Mouse (Mus musculus) embryonic facial prominence, embryonic 11.5 days (tissue): ENCODE measurements at regions not wholly inside any gene's neighbourhood (a gene's known extent, or its start where the extent isn't known, plus 50 kb on each side); places are given as distances from the start of the nearest gene placed in this dataset.
A peak's percentile ranks its signal among the peaks of the same experiment; 100 is the strongest.

ENCODE experiments used
- ATAC-seq: fragments of 200-750 bp; cut with Nextera tagmentation; replicated peaks from 2 replicates; pipeline ENCODE4 v1.8.0; 2017; ENCODE audit warnings: low read depth; ENCODE audit not compliant: insufficient number of reproducible peaks, low FRiP score, low TSS enrichment
- DNase-seq: peaks from one replicate; pipeline ENCODE4 v3.0.0-alpha.2; 2015; ENCODE audit warnings: low spot score
- H3K27ac ChIP-seq: fragments of 300-500 bp; sonication (generic); replicated peaks from 2 replicates; pipeline ENCODE4 v1.5.1; 2014; ENCODE audit warnings: mild to moderate bottlenecking, low read depth, low read length, control low read depth
- H3K27me3 ChIP-seq: fragments of 300-500 bp; sonication (generic); 2 replicates; pipeline ENCODE4 v1.6.1; 2014; ENCODE audit warnings: mild to moderate bottlenecking, low read length, moderate library complexity, mixed read lengths; ENCODE audit not compliant: control insufficient read depth, insufficient read depth
- H3K36me3 ChIP-seq: fragments of 300-500 bp; sonication (generic); replicated peaks from 2 replicates; pipeline ENCODE4 v1.6.1; 2014; ENCODE audit warnings: low read depth, mild to moderate bottlenecking, low read length, moderate library complexity, mixed read lengths; ENCODE audit not compliant: control insufficient read depth, insufficient read depth
- H3K4me1 ChIP-seq: fragments of 300-500 bp; sonication (generic); 2 replicates; pipeline ENCODE4 v1.6.1; 2014; ENCODE audit warnings: low read length, mixed read lengths; ENCODE audit not compliant: control insufficient read depth, insufficient read depth
- H3K4me2 ChIP-seq: fragments of 300-500 bp; sonication (generic); 2 replicates; pipeline ENCODE4 v1.6.1; 2014; ENCODE audit warnings: low read depth, mild to moderate bottlenecking, control low read depth, low read length, moderate library complexity
- H3K4me3 ChIP-seq: fragments of 300-500 bp; sonication (generic); 2 replicates; pipeline ENCODE4 v1.5.1; 2014; ENCODE audit warnings: low read depth, low read length, control low read depth
- H3K9ac ChIP-seq: fragments of 300-500 bp; sonication (generic); replicated peaks from 2 replicates; pipeline ENCODE4 v1.6.1; 2014; ENCODE audit warnings: mild to moderate bottlenecking, control low read depth, low read length
- H3K9me3 ChIP-seq: fragments of 300-500 bp; sonication (generic); replicated peaks from 2 replicates; pipeline ENCODE4 v1.6.1; 2016; ENCODE audit warnings: mild to moderate bottlenecking, low read length, inconsistent platforms, mixed read lengths; ENCODE audit not compliant: control insufficient read depth
- WGBS: fragments of 180-500 bp; shearing (Covaris S2); extraction: QIAGEN DNeasy Blood & Tissue Kit; methylation state at CpG from one replicate; pipeline ENCODE4 v1.1.7; 2014; 5-methylcytosine and 5-hydroxymethylcytosine counted together

GRCm38 (mm10) chr13:6751599-6751998 lies 103.0 kb upstream of the Pfkp start:
- WGBS = 86% methylated on average over 5 of the region's 5 CpGs
- Histone ChIP-seq H3K27ac (no peak overlapping the region), H3K27me3 (no peaks in the 10 kb centered on the region), H3K4me2 (no peak overlapping the region), H3K4me3 (no peak overlapping the region), H3K36me3 (no peaks in the 10 kb centered on the region), H3K9ac (no peak overlapping the region), H3K9me3 (no peaks in the 10 kb centered on the region), H3K4me1 (no peaks in the 10 kb centered on the region)
- ATAC-seq (no peak), DNase-seq (no peak)

GRCm38 (mm10) chr13:6751149-6751548 lies 102.6 kb upstream of the Pfkp start:
- DNase-seq = no peak
- Histone ChIP-seq H3K4me2 (no peak overlapping the region), H3K4me1 (no peaks in the 10 kb centered on the region), H3K27me3 (no peaks in the 10 kb centered on the region), H3K36me3 (no peaks in the 10 kb centered on the region), H3K9me3 (no peaks in the 10 kb centered on the region), H3K27ac (no peak overlapping the region), H3K9ac (no peak overlapping the region), H3K4me3 (no peak overlapping the region)
- 41% methylated on average over 1 of the region's 1 CpGs for WGBS
- no peak for ATAC-seq

GRCm38 (mm10) chr13:6741916-6742315 lies 93.3 kb upstream of the Pfkp start:
- 80% methylated on average over 4 of the region's 4 CpGs for WGBS
- Histone ChIP-seq H3K9me3 (no peaks in the 10 kb centered on the region), H3K27me3 (no peaks in the 10 kb centered on the region), H3K4me2 (no peak overlapping the region), H3K36me3 (no peaks in the 10 kb centered on the region), H3K9ac (no peak overlapping the region), H3K4me1 (no peaks in the 10 kb centered on the region), H3K4me3 (no peak overlapping the region), H3K27ac (no peak overlapping the region)
- ATAC-seq (no peak), DNase-seq (no peak)

DNA sequence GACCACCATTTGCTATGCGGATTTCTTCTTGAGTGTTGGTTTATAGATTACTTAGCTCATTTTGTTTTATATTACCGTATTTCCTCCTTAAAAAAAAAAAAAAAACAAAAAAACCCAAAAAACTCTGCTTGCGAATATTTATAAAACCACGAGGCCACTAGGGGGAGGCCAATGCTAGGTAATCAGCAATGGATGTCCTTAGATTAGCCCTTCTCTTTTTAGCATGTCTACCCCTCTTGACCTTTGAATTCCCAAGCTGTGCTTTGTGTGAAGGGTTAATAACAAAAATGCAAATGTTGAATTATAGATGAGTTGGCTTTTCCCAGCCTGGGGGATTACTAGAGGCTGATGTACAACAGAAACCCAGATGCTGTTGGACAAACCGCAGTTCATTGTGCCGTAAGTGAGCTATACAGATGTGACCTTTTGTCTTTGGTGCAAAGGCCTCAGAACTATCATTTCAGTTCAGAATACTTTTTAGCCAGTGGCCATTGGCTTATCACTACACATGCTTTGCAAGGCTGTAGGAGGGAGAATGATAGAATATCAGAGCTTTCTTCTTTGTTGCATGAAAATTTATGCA lies 88.5 kb upstream of the Pfkp start:
- 53% methylated on average over 6 of the region's 6 CpGs for WGBS

More for the DNA sequence above, 88.5 kb upstream of the Pfkp start:
- DNase-seq (peak; percentile 50), ATAC-seq (no peak)
- H3K9me3 ChIP-seq = no peaks in the 10 kb centered on the region
- H3K4me1 ChIP-seq = no peaks in the 10 kb centered on the region
- H3K27ac ChIP-seq = no peak overlapping the region
- no peak overlapping the region for H3K4me2 ChIP-seq
- no peaks in the 10 kb centered on the region for H3K27me3 ChIP-seq
- no peak overlapping the region for H3K4me3 ChIP-seq
- H3K9ac ChIP-seq = no peak overlapping the region
- no peaks in the 10 kb centered on the region for H3K36me3 ChIP-seq
